Mouse (Mus musculus) inflammation-experienced regulatory T-cells, adult 16 weeks (primary cell): ENCODE data around the gene Selenoo. TPM values are rescaled to one million over a fixed set of nuclear protein-coding genes. Genes with fewer than 3 reads are reported as not detected.

Experiments
- polyA plus RNA-seq: library from polyadenylated mRNA; unstranded; fragments of 100-300 nt; shearing (Covaris generic); gene quantifications from one replicate; pipeline ENCODE4 v1.2.1, GENCODE M21; 2017

Gene Selenoo
- polyA plus RNA-seq = 6.0 TPM

DNA sequence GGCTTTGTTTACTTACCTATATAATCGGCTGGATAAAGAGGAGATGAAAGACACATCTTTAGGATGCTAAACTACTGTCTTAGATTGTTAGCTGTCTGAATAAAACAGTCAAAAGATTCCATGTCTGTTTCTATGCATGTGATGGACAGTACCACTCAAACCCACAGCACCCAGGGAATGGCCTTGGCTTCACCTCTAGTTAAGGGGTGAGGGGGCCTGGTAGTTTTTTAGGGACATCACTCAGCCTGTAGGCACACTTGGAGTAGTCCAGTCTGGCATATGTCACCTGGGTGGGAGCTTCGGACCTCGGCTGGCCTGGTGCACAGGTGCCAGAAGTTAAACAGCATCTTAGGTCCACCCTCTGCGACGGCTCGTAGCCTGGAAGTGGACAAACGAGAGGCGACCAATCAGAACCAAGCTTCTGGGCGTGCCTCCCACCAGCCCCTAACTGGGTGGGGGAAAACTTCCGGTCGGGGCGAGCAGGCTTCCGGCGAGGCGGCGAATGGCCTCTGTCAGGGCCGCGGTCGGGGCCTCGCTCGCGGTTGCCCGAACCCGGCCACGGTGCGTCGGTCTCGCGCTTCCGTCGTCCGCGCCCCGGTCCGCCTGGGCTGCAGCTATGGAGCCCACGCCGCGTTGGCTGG is at the start of gene Selenoo:
Gene Selenoo (plus strand): TSS at position 478 of the 641 bp plus-strand sequence.

DNA sequence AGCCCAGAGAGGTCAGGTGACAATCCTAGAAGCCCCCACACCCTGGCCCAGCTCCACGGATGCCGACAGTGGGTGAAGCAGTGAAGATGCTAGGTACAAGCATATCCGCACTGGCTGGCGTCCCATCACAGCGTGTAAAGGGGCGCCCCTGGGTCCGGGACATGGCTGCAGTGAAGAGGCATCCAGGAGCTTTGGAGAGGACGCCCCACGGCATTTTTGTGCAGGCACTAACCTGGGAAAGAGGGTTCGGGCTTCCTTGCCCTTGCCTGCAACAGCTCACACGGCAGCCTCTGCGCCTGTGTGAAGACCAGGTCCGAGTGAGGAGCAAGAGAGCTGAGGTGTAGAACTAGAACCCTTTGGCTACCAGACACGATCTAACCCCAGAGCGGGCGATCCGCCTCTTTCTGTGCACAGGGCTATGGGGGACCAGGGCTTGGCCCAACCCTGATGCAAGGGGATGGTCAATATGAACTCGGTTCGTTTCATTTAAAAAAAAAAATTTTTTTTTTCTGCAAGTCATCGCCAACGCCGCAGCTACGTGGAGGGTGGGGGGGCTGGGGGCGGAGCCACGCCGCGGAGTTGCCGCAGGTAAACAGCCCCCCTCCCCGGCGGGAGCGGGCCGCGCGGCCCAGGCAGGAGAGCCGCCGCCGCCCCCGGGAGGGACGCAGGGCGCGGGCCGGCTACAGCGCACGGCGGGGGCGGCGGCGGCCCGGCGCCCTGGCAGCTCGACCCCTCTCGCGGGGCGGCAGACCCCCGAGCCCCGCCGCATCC is 29.5 kb upstream of the Selenoo start, which contains the start of gene Panx2:
Gene Panx2 (plus strand): TSS at position 574 of the 771 bp plus-strand sequence.

DNA sequence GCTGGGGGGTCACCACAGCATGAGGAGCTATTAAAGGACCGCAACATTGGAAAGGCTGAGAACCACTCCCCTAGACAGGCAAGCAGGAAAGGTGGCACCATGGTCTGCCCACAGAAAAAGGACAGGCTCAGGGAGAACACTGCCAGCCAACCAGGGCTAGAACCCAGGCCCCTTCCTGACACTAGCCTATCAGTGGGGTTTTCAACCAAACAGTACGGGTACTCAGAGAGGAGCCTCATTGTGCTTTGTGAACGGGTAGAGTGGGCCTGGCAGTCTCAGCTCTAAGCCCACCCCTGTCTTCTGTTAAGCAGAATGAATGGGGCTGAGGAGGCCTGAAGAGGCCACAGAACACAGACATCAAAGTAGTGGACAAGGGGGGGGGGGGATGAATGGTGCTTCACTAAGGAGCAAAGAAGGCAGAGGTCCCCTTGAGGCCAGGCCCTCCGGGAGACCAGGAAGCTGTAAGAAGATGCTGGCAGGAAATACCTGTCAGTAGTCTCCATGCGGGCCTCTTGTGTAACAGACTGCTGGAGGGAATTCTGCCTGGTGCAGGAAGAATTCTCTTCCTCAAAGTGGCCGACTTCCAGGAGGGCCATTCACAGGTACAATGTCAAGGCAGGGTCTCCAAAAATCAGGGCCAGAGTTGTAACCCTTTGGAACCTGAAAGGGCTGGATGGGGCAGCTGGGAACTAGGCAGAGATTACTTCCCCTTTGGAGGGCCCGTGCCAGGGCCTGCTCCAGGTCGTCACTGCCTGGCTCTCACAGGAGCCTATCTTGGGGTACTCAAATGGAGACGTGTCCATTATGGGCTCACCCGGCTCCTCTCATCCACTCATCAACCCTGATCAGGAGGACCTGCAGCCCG is 14.0 kb upstream of the Selenoo start, which contains the start of gene Trabd:
Gene Trabd (plus strand): TSS at position 512 of the 865 bp plus-strand sequence.

DNA sequence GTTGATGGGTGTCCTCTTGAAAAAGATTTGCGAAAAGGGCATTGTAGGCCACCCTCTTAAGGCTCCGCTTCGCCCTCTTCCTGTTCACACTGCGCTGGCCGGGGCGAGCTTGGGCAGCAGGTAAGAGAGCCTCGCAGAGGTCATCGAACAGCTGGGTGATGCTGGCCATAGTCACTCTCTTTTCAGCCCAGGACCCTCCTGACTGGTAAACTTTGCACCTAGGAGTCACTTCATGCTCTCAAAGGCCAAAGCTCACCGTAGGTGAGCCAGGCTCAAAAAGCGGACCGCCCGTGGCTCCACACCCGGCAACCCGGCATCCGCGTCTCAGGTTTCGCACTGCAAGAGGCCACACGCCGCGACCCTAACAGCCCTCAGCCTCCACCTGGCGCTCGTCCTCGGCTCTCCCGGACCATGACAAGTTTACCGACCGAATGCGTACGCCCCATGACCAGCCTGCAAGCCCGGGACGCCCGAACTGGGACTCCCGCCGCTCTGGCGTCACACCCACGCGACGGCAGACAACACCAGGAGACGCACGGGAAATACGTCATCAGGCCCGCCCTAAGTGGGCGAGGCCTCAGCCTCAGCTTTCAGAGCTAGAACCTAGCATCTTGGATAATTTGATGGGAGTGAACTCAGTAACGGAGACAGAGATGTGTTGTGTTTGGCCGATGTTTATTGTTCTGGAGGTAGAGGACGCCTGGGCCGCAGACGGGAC is 33.9 kb downstream of the Selenoo start, which contains the start of gene Tubgcp6:
Gene Tubgcp6 (minus strand): TSS at position 464 of the 718 bp plus-strand sequence.

DNA sequence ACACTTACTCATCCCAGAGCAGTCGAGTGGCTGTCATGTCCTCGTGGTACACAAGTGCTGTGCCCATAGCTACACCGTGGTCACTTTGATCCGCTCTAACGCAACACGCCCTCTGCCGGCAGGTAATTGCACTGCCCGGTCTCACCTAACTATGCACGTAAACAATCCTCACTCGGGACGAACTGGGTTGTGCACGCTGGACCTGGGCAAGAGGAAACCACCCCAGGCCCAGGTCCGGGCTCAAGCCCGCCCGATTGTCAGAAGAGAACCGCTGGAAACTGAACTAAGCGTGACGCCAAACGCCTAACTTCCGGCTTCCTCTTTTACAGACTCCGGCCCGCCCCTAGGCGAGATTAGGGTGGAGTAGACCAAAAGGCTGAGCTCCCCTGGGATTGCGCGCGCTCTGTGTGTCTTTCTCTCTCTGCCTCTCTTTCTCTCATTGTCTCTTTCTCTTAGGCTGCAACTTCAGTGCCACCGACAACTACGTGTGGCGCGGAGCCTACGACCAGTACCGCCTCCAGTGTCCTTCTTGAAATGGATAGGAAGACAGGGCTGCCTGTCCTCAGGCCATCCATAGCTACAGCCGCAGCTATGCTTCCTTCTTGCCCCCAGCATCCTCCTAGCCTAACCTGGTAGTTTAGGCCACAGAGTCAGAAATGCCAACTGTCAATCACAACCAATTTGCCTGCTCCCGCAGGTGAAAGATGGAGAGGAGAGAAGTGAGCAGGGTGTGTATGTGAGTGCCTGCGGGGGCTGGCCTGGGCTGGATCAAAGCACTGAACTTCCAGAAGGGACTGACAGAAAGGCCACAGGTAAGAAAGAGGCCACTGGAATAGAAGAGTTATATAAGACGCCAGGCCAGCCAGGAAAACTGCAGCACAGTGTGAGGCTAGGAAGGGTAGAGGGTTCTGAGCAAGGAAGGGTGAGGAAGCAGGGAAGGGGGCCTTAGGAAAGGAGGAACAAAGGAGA is 39.8 kb downstream of the Selenoo start, which contains the start of gene Hdac10:
Gene Hdac10 (minus strand): TSS at position 319 of the 969 bp plus-strand sequence.

DNA sequence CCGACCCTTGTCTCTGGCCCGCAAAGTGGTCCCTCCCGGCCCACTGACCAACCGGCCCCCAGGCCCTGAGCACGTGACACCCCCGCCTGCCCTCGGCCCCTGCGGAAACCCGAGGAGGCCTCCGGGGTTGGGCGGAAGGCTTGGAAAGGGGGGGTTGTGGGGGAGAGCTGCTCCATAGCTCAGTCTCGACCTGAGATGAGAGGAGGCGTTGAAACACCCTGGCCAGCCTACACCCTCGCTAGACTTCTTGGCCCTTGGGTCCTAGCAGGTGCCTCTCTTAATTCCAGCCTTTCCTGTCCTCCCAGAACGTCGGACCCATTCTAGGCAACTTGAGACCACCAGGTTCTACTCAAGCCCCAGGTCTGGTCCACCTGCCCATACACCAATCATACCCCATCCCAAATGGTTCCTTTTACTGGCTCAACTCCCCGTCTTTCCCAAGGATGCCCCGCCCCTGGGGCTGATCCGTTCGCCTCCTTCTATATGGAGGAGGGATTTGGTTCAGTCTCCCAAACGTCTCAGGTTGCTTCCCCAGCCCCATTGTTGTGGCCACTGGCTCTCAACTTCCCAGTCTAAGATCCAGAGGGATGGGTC is 51.9 kb downstream of the Selenoo start, which contains the start of gene Mapk12:
Gene Mapk12 (minus strand): TSS at position 45 of the 594 bp plus-strand sequence.

DNA sequence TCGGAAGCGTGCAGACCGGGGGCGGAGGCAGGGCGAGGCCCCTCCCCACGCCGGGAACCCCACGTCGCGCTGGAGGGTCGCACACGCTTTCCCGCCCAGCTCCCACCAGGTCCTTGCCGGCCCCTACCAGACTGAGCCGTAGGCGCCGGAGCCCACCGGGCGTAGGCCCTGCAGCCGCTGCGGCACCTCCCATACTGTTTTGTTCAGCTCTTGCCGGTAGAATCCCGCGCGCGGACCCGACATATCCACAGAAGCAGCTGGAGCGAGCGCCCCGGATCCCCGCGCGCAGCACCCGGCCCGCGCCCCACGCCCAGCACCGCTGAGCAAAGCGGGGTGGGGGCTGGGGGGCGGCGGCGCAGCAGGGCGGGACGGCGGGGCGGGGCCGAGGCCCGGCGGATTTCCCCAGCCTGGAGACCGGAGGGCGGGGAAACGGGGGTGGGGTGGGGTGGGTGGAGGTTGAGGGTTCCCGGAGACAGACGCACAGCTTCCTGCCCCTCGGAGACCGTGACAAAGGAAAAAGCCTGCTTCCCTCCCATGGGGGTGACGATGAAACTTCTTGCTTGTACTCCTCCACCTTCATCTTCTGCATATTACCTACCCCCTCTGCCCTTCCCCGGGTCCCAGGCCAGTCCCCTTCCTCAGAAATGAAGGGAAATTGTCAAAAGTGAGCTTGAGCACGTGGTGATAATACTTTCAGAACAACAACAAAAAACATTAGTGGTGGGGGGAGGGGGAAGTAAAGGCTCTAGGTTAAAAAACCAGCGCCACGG is 60.6 kb downstream of the Selenoo start, which contains the start of gene Mapk11:
Gene Mapk11 (minus strand): TSS at position 358 of the 770 bp plus-strand sequence.

Other genes starting within 250 kb of the Selenoo start
- 3.5 TPM for gene Pim3, start 226.9 kb upstream of the Selenoo start, polyA plus RNA-seq
- gene Ttll8, start 134.7 kb upstream of the Selenoo start, polyA plus RNA-seq = not detected
- not detected for gene Mlc1, start 110.1 kb upstream of the Selenoo start, polyA plus RNA-seq
- not detected for gene Mov10l1, start 106.2 kb upstream of the Selenoo start, polyA plus RNA-seq
- 0.30 TPM for gene Panx2, start 29.4 kb upstream of the Selenoo start, polyA plus RNA-seq
- gene Trabd, start 14.0 kb upstream of the Selenoo start, polyA plus RNA-seq = 69.7 TPM
- 35.9 TPM for gene Tubgcp6, start 34.0 kb downstream of the Selenoo start, polyA plus RNA-seq
- gene Hdac10, start 39.6 kb downstream of the Selenoo start, polyA plus RNA-seq = 77.6 TPM
- 10.2 TPM for gene Mapk12, start 51.6 kb downstream of the Selenoo start, polyA plus RNA-seq
- 54.8 TPM for gene Mapk11, start 60.5 kb downstream of the Selenoo start, polyA plus RNA-seq
- 6.9 TPM for gene Plxnb2, start 91.7 kb downstream of the Selenoo start, polyA plus RNA-seq
- gene Dennd6b, start 107.4 kb downstream of the Selenoo start, polyA plus RNA-seq = 52.0 TPM
- 6.3 TPM for gene Ppp6r2, start 122.5 kb downstream of the Selenoo start, polyA plus RNA-seq
- gene Sbf1, start 226.2 kb downstream of the Selenoo start, polyA plus RNA-seq = 78.2 TPM
- not detected for gene Adm2, start 233.6 kb downstream of the Selenoo start, polyA plus RNA-seq
- not detected for gene Miox, start 245.3 kb downstream of the Selenoo start, polyA plus RNA-seq